Mouse (Mus musculus) spleen, adult 2 months (tissue): ENCODE results near the gene Serpina3g.

ENCODE experiments used
- CTCF ChIP-seq: fragments of 200-500 bp; IDR thresholded peaks from 2 replicates; pipeline ENCODE4 v1.5.1; 2011; ENCODE audit warnings: mild to moderate bottlenecking, inconsistent platforms; ENCODE audit not compliant: insufficient read depth, insufficient read length, insufficient replicate concordance; ENCODE audit errors: extremely low read depth
- POLR2A ChIP-seq: fragments of 200-500 bp; IDR thresholded peaks from 2 replicates; pipeline ENCODE4 v1.6.1; 2011; ENCODE audit warnings: low read depth, low read length, inconsistent platforms

DNA sequence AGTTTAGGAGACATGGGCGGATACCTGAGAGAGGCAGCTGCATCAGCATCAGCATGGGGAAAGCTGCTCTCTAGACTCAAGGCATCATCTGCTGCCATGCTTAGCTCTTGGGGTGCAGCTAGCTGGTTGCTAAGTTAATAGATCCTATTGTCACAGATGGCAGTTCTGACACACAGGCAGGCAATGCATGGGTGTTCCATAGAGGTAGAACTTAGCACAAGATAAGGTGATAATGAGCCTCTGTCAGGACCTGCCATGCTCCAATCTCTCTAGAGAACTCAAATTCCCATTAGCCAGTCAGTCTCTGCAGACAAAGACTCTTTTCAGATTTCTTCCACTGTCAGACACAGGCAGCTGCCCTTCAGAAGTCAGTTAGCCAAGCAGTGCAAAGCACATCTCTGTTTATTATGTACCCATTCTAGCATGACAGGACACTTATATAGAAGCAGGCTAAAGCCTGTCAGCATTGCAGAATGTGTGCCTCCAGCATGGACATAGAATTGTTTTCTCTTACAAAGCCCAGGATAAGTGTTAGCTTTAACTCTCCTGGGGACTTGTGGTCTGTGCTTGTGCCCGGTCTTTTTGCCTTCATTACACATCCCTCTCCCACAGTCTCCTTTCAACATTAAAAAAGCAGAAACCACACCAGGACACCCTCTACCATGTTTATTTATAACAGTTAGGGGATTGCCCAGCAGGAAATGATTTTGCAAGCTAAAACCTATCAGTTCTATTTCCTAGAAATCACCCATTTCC lies 22.2 kb upstream of the Serpina3g start:
- no peak for TF ChIP-seq POLR2A
- no peak for TF ChIP-seq CTCF
